Mouse (Mus musculus) forebrain, postnatal 0 days (tissue): ENCODE measurements around the gene Samsn1. TPM values are rescaled to one million over a fixed set of nuclear protein-coding genes. Genes with fewer than 3 reads are reported as not detected.

ENCODE experiments used
- ATAC-seq: fragments of 200-750 bp; cut with Nextera tagmentation; 2 replicates; pipeline ENCODE4 v1.8.0; 2017; ENCODE audit warnings: mild to moderate bottlenecking, moderate library complexity
- DNase-seq: peaks from one replicate; pipeline ENCODE4 v3.0.0-alpha.2; 2015
- H3K27ac ChIP-seq: fragments of 300-500 bp; sonication (generic); 2 replicates; pipeline ENCODE4 v1.5.1; 2014; ENCODE audit warnings: low read depth, mild to moderate bottlenecking, antibody characterized with exemption, low read length, moderate library complexity, mixed read lengths
- H3K27me3 ChIP-seq: fragments of 300-500 bp; sonication (generic); 2 replicates; pipeline ENCODE4 v1.6.1; 2014; ENCODE audit warnings: mild to moderate bottlenecking, low read length, mixed read lengths; ENCODE audit not compliant: insufficient read depth
- H3K36me3 ChIP-seq: fragments of 300-500 bp; sonication (generic); 2 replicates; pipeline ENCODE4 v1.6.1; 2014; ENCODE audit warnings: mild to moderate bottlenecking, moderate library complexity; ENCODE audit not compliant: insufficient read depth
- H3K4me1 ChIP-seq: fragments of 300-500 bp; sonication (generic); 2 replicates; pipeline ENCODE4 v1.6.1; 2014; ENCODE audit warnings: antibody characterized with exemption; ENCODE audit not compliant: insufficient read depth
- H3K4me2 ChIP-seq: fragments of 300-500 bp; sonication (generic); 2 replicates; pipeline ENCODE4 v1.6.1; 2014; ENCODE audit warnings: low read depth, mild to moderate bottlenecking, moderate library complexity
- H3K4me3 ChIP-seq: fragments of 300-500 bp; sonication (generic); 2 replicates; pipeline ENCODE4 v1.5.1; 2014; ENCODE audit warnings: low read depth, low read length, mixed read lengths
- H3K9ac ChIP-seq: fragments of 300-500 bp; sonication (generic); 2 replicates; pipeline ENCODE4 v1.6.1; 2014; ENCODE audit warnings: mild to moderate bottlenecking
- H3K9me3 ChIP-seq: fragments of 300-500 bp; sonication (generic); 2 replicates; pipeline ENCODE4 v1.6.1; 2016; ENCODE audit warnings: low read length
- CTCF ChIP-seq: sonication (generic); IDR thresholded peaks from 2 replicates; pipeline ENCODE4 v1.5.1; 2016; ENCODE audit warnings: antibody characterized with exemption, control low read depth, low read depth
- WGBS: fragments of 180-500 bp; shearing (Covaris S2); extraction: QIAGEN DNeasy Blood & Tissue Kit; methylation state at CpG from one replicate; pipeline ENCODE4 v1.1.7; 2014; 5-methylcytosine and 5-hydroxymethylcytosine counted together
- polyA plus RNA-seq: library from polyadenylated mRNA; unstranded; fragments of >200 nt; fragmentation: Nextera tagmentation; extraction: Ambion mirVana; gene quantifications from 2 replicates; pipeline ENCODE4 v1.2.1, GENCODE M21; 2015
- total RNA-seq: library from RNA; depleted of rRNA; stranded (reverse); fragments of >200 nt; gene quantifications from 2 replicates; pipeline ENCODE4 v1.2.3, GENCODE M21; 2014

Gene Samsn1
- total and polyA plus RNA-seq, 2 experiments from 2014 or later = 0.90 to 1.4 TPM

- no peaks in the 10 kb centered on the region for H3K9me3 ChIP-seq
- H3K27ac ChIP-seq = no peak overlapping the region
- H3K36me3 ChIP-seq = no peaks in the 10 kb centered on the region
- no peaks in the 10 kb centered on the region for H3K27me3 ChIP-seq
- H3K4me2 ChIP-seq = no peak overlapping the region
- H3K9ac ChIP-seq = no peak overlapping the region
- WGBS = 87% methylated on average over 3 of the region's 3 CpGs
- H3K4me3 ChIP-seq = no peak overlapping the region
- TF ChIP-seq CTCF = no peak
- no peaks in the 10 kb centered on the region for H3K4me1 ChIP-seq
- ATAC-seq (no peak), DNase-seq (no peak)
These were observed 119.1 kb downstream of the Samsn1 start for GRCm38 (mm10) chr16:75903028-75903427.

GRCm38 (mm10) chr16:75899885-75900620, 122.0 kb downstream of the Samsn1 start:
- no peaks in the 10 kb centered on the region for H3K9me3 ChIP-seq
- DNase-seq (no peak), ATAC-seq (no peak)
- no peak overlapping the region for H3K9ac ChIP-seq
- H3K4me2 ChIP-seq = no peak overlapping the region
- H3K27ac ChIP-seq = no peak overlapping the region
- no peak for TF ChIP-seq CTCF
- no peaks in the 10 kb centered on the region for H3K27me3 ChIP-seq
- H3K4me3 ChIP-seq = no peak overlapping the region
- H3K4me1 ChIP-seq = no peaks in the 10 kb centered on the region
- WGBS = 90% methylated on average over 3 of the region's 3 CpGs
- no peaks in the 10 kb centered on the region for H3K36me3 ChIP-seq

GRCm38 (mm10) chr16:75897828-75898367, 124.2 kb downstream of the Samsn1 start:
- H3K4me3 ChIP-seq = no peak overlapping the region
- H3K9me3 ChIP-seq = no peaks in the 10 kb centered on the region
- H3K9ac ChIP-seq = no peak overlapping the region
- H3K4me2 ChIP-seq = no peak overlapping the region
- TF ChIP-seq CTCF = no peak
- H3K27ac ChIP-seq = no peak overlapping the region
- DNase-seq (no peak), ATAC-seq (no peak)
- no peaks in the 10 kb centered on the region for H3K27me3 ChIP-seq
- H3K4me1 ChIP-seq = no peaks in the 10 kb centered on the region
- H3K36me3 ChIP-seq = no peaks in the 10 kb centered on the region
- WGBS = 82% methylated on average over 4 of the region's 4 CpGs

- DNase-seq = no peak
These were observed 127.7 kb downstream of the Samsn1 start for GRCm38 (mm10) chr16:75894263-75894901.

GRCm38 (mm10) chr16:75893470-75893869, 128.6 kb downstream of the Samsn1 start:
- H3K36me3 ChIP-seq = no peaks in the 10 kb centered on the region
- WGBS = 87% methylated on average over 1 of the region's 1 CpGs

More at GRCm38 (mm10) chr16:75894263-75894901, 127.7 kb downstream of the Samsn1 start:
- H3K4me2 ChIP-seq = no peak overlapping the region
- H3K9me3 ChIP-seq = no peaks in the 10 kb centered on the region
- no peak for ATAC-seq
- H3K4me3 ChIP-seq = no peak overlapping the region
- H3K27ac ChIP-seq = no peak overlapping the region
- no peak for TF ChIP-seq CTCF
- WGBS = 83% methylated on average over 5 of the region's 5 CpGs
- no peak overlapping the region for H3K9ac ChIP-seq
- H3K4me1 ChIP-seq = no peaks in the 10 kb centered on the region
- H3K36me3 ChIP-seq = no peaks in the 10 kb centered on the region
- H3K27me3 ChIP-seq = no peaks in the 10 kb centered on the region

GRCm38 (mm10) chr16:75889081-75889646, 132.9 kb downstream of the Samsn1 start:
- H3K4me2 ChIP-seq = no peak overlapping the region
- H3K36me3 ChIP-seq = no peaks in the 10 kb centered on the region
- H3K27me3 ChIP-seq = no peaks in the 10 kb centered on the region
- H3K9me3 ChIP-seq = no peaks in the 10 kb centered on the region
- H3K4me1 ChIP-seq = no peaks in the 10 kb centered on the region
- WGBS = 34% methylated on average over 6 of the region's 6 CpGs
- no peak for DNase-seq
- no peak overlapping the region for H3K27ac ChIP-seq
- no peak overlapping the region for H3K9ac ChIP-seq
- H3K4me3 ChIP-seq = no peak overlapping the region
- no peak for TF ChIP-seq CTCF
- ATAC-seq = no peak

More at GRCm38 (mm10) chr16:75893470-75893869, 128.6 kb downstream of the Samsn1 start:
- no peak for TF ChIP-seq CTCF
- Histone ChIP-seq H3K4me1 (no peaks in the 10 kb centered on the region), H3K4me2 (no peak overlapping the region), H3K27me3 (no peaks in the 10 kb centered on the region), H3K9me3 (no peaks in the 10 kb centered on the region), H3K4me3 (no peak overlapping the region), H3K27ac (no peak overlapping the region), H3K9ac (no peak overlapping the region)
- ATAC-seq (no peak), DNase-seq (no peak)

- Histone ChIP-seq H3K27me3 (no peaks in the 10 kb centered on the region), H3K4me3 (no peak overlapping the region), H3K9ac (no peak overlapping the region), H3K4me1 (no peaks in the 10 kb centered on the region), H3K27ac (no peak overlapping the region), H3K4me2 (no peak overlapping the region), H3K36me3 (no peaks in the 10 kb centered on the region), H3K9me3 (no peaks in the 10 kb centered on the region)
- TF ChIP-seq CTCF = no peak
- WGBS = 84% methylated on average over 6 of the region's 6 CpGs
- DNase-seq = no peak
- no peak for ATAC-seq
These were observed 134.9 kb downstream of the Samsn1 start for GRCm38 (mm10) chr16:75887203-75887602.
